Mouse (Mus musculus) CH12.LX (cell line): ENCODE measurements around the gene Dda1. TPM values are rescaled to one million over a fixed set of nuclear protein-coding genes. Genes with fewer than 3 reads are reported as not detected.

Experiments
- DNase-seq: peaks from one replicate; pipeline ENCODE4 v3.0.0-alpha.2; 2013; ENCODE audit errors: extremely low read depth
- H3K27ac ChIP-seq: 2 replicates; pipeline ENCODE4 v1.5.1; 2012; ENCODE audit warnings: low read depth, mild to moderate bottlenecking, control low read depth, moderate library complexity; ENCODE audit not compliant: insufficient read depth
- H3K27me3 ChIP-seq: replicated peaks from 2 replicates; pipeline ENCODE3; 2012; ENCODE audit warnings: inconsistent platforms
- H3K36me3 ChIP-seq, 2 experiments: replicated peaks in 1 of 2; 2 replicates each; pipeline versions ENCODE3 to v1.6.1; 2012; ENCODE audit warnings: inconsistent platforms in 1 of 2, low read length in 1 of 2, mild to moderate bottlenecking in 1 of 2, mixed read lengths in 1 of 2, moderate library complexity in 1 of 2; ENCODE audit not compliant: control insufficient read depth in 1 of 2, insufficient read depth in 1 of 2
- H3K4me1 ChIP-seq, 2 experiments: 2 replicates each; pipeline ENCODE4 v1.6.1; 2012; ENCODE audit warnings: inconsistent platforms in 1 of 2, moderate library complexity in 1 of 2; ENCODE audit not compliant: insufficient read depth in 2 of 2, control insufficient read depth in 1 of 2
- H3K4me2 ChIP-seq: 2 replicates; pipeline ENCODE4 v1.6.1; 2012; ENCODE audit warnings: low read depth, mild to moderate bottlenecking, control low read depth; ENCODE audit not compliant: poor library complexity, insufficient read depth, severe bottlenecking
- H3K4me3 ChIP-seq, 3 experiments: fragments of 150-350 bp in 1 of 3; sonication (generic) in 1 of 3; replicated peaks in 1 of 3; 2 replicates each; pipeline versions ENCODE3 to v1.5.1; 2011 to 2012; ENCODE audit warnings: low read depth in 2 of 3, low read length in 2 of 3, mild to moderate bottlenecking in 2 of 3, moderate library complexity in 2 of 3, control low read depth in 1 of 3, improper control_type of control experiment in 1 of 3, inconsistent platforms in 1 of 3, mixed read lengths in 1 of 3; ENCODE audit not compliant: poor library complexity in 1 of 3
- H3K79me2 ChIP-seq: replicated peaks from 2 replicates; pipeline ENCODE4 v1.6.1; 2012; ENCODE audit warnings: mild to moderate bottlenecking, moderate library complexity; ENCODE audit not compliant: control insufficient read depth, poor library complexity, insufficient read depth, severe bottlenecking; ENCODE audit errors: extremely low read depth
- H3K9ac ChIP-seq: 2 replicates; pipeline ENCODE4 v1.6.1; 2012; ENCODE audit warnings: low read depth, mild to moderate bottlenecking, control low read depth, moderate library complexity; ENCODE audit not compliant: insufficient read depth
- H3K9me3 ChIP-seq: replicated peaks from 2 replicates; pipeline ENCODE3; 2012; ENCODE audit warnings: low read length, inconsistent platforms, mixed read lengths
- CHD2 ChIP-seq: IDR thresholded peaks from 2 replicates; pipeline ENCODE4 v1.6.1; 2011; ENCODE audit warnings: low read length, improper control_type of control experiment
- CTCF ChIP-seq, 2 experiments: IDR thresholded peaks in 1 of 2; conservative IDR thresholded peaks in 1 of 2; 2 replicates each; pipeline ENCODE4 v1.5.1; 2011 to 2012; ENCODE audit warnings: low read depth in 2 of 2, low read length in 2 of 2, improper control_type of control experiment in 1 of 2, inconsistent platforms in 1 of 2, mild to moderate bottlenecking in 1 of 2, moderate library complexity in 1 of 2
- E2F4 ChIP-seq: IDR thresholded peaks from 2 replicates; pipeline ENCODE4 v1.6.1; 2011; ENCODE audit warnings: low read depth, low read length, improper control_type of control experiment; ENCODE audit not compliant: insufficient replicate concordance
- ELF1 ChIP-seq: IDR thresholded peaks from 2 replicates; pipeline ENCODE4 v1.6.1; 2014; ENCODE audit warnings: low read depth, mild to moderate bottlenecking, inconsistent platforms, low read length, improper control_type of control experiment
- EP300 ChIP-seq: IDR thresholded peaks from 2 replicates; pipeline ENCODE4 v1.6.1; 2011; ENCODE audit warnings: low read length, improper control_type of control experiment
- ETS1 ChIP-seq: conservative IDR thresholded peaks from 2 replicates; pipeline ENCODE4 v1.6.1; 2012; ENCODE audit warnings: low read depth, mild to moderate bottlenecking, inconsistent platforms, low read length, improper control_type of control experiment, moderate library complexity
- GABPA ChIP-seq: IDR thresholded peaks from 2 replicates; pipeline ENCODE4 v1.6.1; 2012; ENCODE audit warnings: low read depth, low read length, improper control_type of control experiment, inconsistent platforms; ENCODE audit not compliant: insufficient replicate concordance
- HCFC1 ChIP-seq: IDR thresholded peaks from 2 replicates; pipeline ENCODE4 v1.6.1; 2012; ENCODE audit warnings: low read depth, mild to moderate bottlenecking, inconsistent platforms, low read length, improper control_type of control experiment
- IRF4 ChIP-seq: IDR thresholded peaks from 2 replicates; pipeline ENCODE4 v1.6.1; 2014; ENCODE audit warnings: low read depth, mild to moderate bottlenecking, inconsistent platforms, low read length, improper control_type of control experiment
- JUND ChIP-seq: conservative IDR thresholded peaks from 2 replicates; pipeline ENCODE4 v1.6.1; 2011; ENCODE audit warnings: low read depth, low read length, improper control_type of control experiment
- KAT2A ChIP-seq: IDR thresholded peaks from 2 replicates; pipeline ENCODE4 v1.6.1; 2012; ENCODE audit warnings: low read length, improper control_type of control experiment, inconsistent platforms; ENCODE audit not compliant: insufficient replicate concordance
- MAZ ChIP-seq: IDR thresholded peaks from 2 replicates; pipeline ENCODE4 v1.6.1; 2012; ENCODE audit warnings: low read depth, mild to moderate bottlenecking, inconsistent platforms, low read length, improper control_type of control experiment, moderate library complexity
- MYC ChIP-seq: IDR thresholded peaks from 2 replicates; pipeline ENCODE4 v1.6.1; 2011; ENCODE audit warnings: low read depth, mild to moderate bottlenecking, improper control_type of control experiment, low read length
- NELFE ChIP-seq: IDR thresholded peaks from 2 replicates; pipeline ENCODE4 v1.6.1; 2011; ENCODE audit warnings: low read depth, low read length, improper control_type of control experiment
- NRF1 ChIP-seq: IDR thresholded peaks from 2 replicates; pipeline ENCODE4 v1.6.1; 2014; ENCODE audit warnings: low read depth, mild to moderate bottlenecking, inconsistent platforms, low read length, improper control_type of control experiment, moderate library complexity
- PAX5 ChIP-seq: IDR thresholded peaks from 2 replicates; pipeline ENCODE4 v1.6.1; 2012; ENCODE audit warnings: low read length, inconsistent platforms, mixed read lengths
- POLR2A ChIP-seq: IDR thresholded peaks from 2 replicates; pipeline ENCODE4 v1.6.1; 2011; ENCODE audit warnings: low read depth, mild to moderate bottlenecking, improper control_type of control experiment, low read length
- RAD21 ChIP-seq: IDR thresholded peaks from 2 replicates; pipeline ENCODE4 v1.6.1; 2011; ENCODE audit warnings: low read depth, mild to moderate bottlenecking, low read length, improper control_type of control experiment, moderate library complexity
- TBP ChIP-seq: conservative IDR thresholded peaks from 2 replicates; pipeline ENCODE4 v1.6.1; 2011; ENCODE audit warnings: low read depth, low read length, improper control_type of control experiment
- TCF12 ChIP-seq: IDR thresholded peaks from 2 replicates; pipeline ENCODE4 v1.6.1; 2014; ENCODE audit warnings: low read depth, mild to moderate bottlenecking, inconsistent platforms, low read length, improper control_type of control experiment
- USF1 ChIP-seq: IDR thresholded peaks from 2 replicates; pipeline ENCODE4 v1.6.1; 2014; ENCODE audit warnings: low read depth, mild to moderate bottlenecking, inconsistent platforms, low read length, improper control_type of control experiment
- USF2 ChIP-seq: conservative IDR thresholded peaks from 2 replicates; pipeline ENCODE4 v1.6.1; 2011; ENCODE audit warnings: low read depth, low read length, improper control_type of control experiment
- ZKSCAN1 ChIP-seq: IDR thresholded peaks from 2 replicates; pipeline ENCODE4 v1.6.1; 2012; ENCODE audit warnings: low read depth, inconsistent platforms, low read length, improper control_type of control experiment, borderline replicate concordance
- ZMIZ1 ChIP-seq: IDR thresholded peaks from 2 replicates; pipeline ENCODE4 v1.6.1; 2012; ENCODE audit warnings: low read depth, mild to moderate bottlenecking, inconsistent platforms, low read length, improper control_type of control experiment
- dilution Hi-C: fragments of 300-500 bp; cut with MboI; formaldehyde crosslinking; loops from 2 replicates; pipeline ENCODE4 v1.14.3; 2020; ENCODE audit warnings: low sequenced_read_pairs; ENCODE audit not compliant: extremely low pct_unique_long_range_greater_than_20kb, extremely low pct_ligation_motif_present
- in situ Hi-C: fragments of 300-500 bp; cut with MboI; formaldehyde crosslinking; loops from 3 replicates; pipeline ENCODE4 v1.14.3; 2019; ENCODE audit warnings: low sequenced_read_pairs, low pct_ligation_motif_present, low pct_unique_long_range_greater_than_20kb, mixed read lengths
- polyA plus RNA-seq: library from polyadenylated mRNA; unstranded; fragments of >175 nt; gene quantifications from 2 replicates; pipeline ENCODE4 v1.2.1, GENCODE M21; 2012; ENCODE audit warnings: low read depth; ENCODE audit not compliant: insufficient read length
- total RNA-seq, 2 experiments: library from RNA; depleted of rRNA; stranded (reverse); fragments of 300-350 nt in 1 of 2; fragments of >200 nt in 1 of 2; gene quantifications; 2 replicates each; pipeline ENCODE4 v1.2.3; 2012 to 2014

The Dda1 gene
- total and polyA plus RNA-seq, 3 experiments: 57.4 to 78.1 (median 59.3) TPM

DNA sequence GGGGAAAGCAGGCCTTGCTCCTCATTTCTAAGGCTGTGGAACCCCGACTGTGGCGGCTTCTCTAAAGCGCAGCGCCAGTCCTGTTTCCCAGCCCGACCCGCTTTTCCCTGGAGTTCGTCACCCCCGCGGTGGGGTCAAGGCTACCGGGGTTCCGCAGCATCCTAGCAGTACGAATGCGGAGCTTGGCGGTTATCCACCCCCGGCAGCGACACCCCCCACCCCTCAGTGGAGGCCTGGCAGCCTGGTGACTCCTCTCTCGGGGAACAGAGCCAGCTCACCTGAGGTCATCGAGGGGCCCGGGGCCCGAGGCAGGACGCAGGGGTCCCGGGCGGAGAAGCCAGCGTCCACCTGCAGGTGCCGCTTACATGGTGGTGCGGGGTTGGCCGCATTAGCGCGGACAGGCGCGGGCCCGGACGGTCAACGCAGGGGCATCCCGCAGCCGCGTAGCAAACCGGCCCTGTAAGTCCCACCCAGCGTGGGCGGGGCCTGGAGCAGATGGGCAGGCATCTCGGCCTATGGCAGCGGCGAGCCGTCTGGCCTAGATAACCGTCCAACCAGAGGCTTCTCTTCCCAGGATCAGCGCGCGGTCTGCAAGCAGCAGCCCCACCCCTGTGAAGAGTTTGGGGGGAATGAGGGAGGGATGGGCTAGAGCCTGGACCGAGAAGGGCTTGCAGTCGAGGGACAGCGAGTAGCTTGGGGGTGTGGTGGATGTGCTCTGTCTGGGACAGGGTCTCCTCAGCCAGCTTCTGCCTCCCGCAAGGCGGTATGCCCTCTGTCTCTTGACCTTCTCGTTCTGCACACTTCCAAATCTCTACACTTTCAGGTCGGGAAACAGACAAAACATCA is 5.6 kb upstream of the Dda1 start, which contains the start of gene Abhd8:
Abhd8 (minus strand) TSS at position 468 of the 846 bp plus-strand sequence.
- dilution Hi-C loops (no loop called here), in situ Hi-C loops (no loop called here)
- H3K4me1 ChIP-seq: peaks cover 16 to 37% of the 10 kb centered on the region in 2 experiments
- H3K4me2 ChIP-seq: peak within 1 kb of the TSS; percentile 52
- H3K9ac ChIP-seq: peak within 1 kb of the TSS; percentile 51
- H3K27me3 ChIP-seq: no peaks in the 10 kb centered on the region
- TF ChIP-seq NRF1: peak; percentile 58; the same call in 1 of the 2 replicates
- peak; percentile 57; the same call in 1 of the 2 replicates for TF ChIP-seq POLR2A
- TF ChIP-seq NELFE: peak; percentile 41
- 0 out of 2 replicates have a peak, but pooled peaks have one; percentile 29 for TF ChIP-seq KAT2A
- TF ChIP-seq MAZ: peak; percentile 20; the same call in 1 of the 2 replicates
- TF ChIP-seq CTCF (conservative IDR thresholded peaks at IDR 0.05 in 1 of 2, IDR thresholded peaks at IDR 0.05 in 1 of 2; ENCODE audit: low read depth in 2 of 2, low read length in 2 of 2): no peak
- TF ChIP-seq ZKSCAN1: no peak
- no peak for TF ChIP-seq ELF1
- peak; percentile 73; the same call in 1 of the 2 replicates for TF ChIP-seq CHD2
- TF ChIP-seq ZMIZ1: peak; percentile 62
- peak; percentile 53 for TF ChIP-seq HCFC1
- peak; percentile 51; the same call in 1 of the 2 replicates for TF ChIP-seq TCF12
- TF ChIP-seq E2F4: no peak
- DNase-seq: peak; percentile 81
- peaks cover 8% of the 10 kb centered on the region for H3K9me3 ChIP-seq
- no peaks in the 10 kb centered on the region for H3K79me2 ChIP-seq
- no peak within 1 kb of the TSS for H3K27ac ChIP-seq
- H3K4me3 ChIP-seq: peak within 1 kb of the TSS; percentile 60 to 86 (median 65)
- peaks cover 10 to 34% of the 10 kb centered on the region in 2 experiments for H3K36me3 ChIP-seq

DNA sequence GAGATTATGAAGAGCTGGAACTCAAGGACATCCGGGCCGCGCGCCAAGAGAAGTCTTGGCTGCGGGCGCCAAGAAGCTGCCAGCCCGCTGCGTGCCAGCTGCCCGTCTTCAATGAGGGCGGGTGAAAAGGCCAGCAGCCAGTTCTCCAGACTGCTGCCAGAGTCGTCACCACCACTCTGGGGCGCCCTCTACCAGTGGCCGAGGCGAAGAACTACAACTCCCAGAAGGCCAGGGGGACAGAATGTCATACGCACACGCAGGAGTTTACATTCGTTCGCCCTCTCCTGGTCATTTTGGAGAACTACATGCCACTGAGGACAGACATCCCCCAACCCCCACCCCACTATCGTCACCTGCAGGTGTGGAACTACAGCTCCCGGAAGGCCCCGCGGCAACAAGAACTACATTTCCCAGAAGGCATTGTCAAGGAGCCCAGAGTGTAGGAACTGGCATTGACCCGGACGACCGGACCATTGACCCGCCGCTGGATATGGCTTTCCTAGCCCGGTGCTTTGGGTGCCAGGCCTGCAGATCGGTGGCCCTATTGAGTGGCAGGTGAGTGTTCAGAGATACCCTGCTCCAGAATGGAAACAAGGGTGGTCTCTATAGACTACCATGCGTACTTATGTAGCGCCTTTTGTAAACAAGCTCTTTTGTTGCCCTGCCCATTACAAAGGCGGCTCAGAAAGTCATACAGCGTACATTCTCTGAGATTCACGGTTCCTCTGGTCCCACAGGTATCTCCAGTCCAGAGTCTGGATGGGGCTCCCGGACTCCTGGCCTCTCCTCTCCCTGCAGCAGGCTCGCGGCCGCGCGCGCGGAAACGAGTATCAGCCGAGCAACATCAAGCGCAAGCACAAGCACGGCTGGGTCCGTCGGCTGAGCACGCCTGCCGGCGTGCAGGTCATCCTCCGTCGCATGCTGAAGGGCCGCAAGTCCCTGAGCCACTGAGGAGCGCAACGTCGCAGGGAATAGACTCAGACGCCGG is 4.2 kb upstream of the Dda1 start, which contains the start of gene Mrpl34:
Mrpl34 (plus strand) TSS at position 447 of the 988 bp plus-strand sequence.
- Histone ChIP-seq H3K27me3 (no peaks in the 10 kb centered on the region), H3K36me3 (peaks cover 10 to 30% of the 10 kb centered on the region in 2 experiments), H3K4me3 (peak within 1 kb of the TSS; percentile 80 to 95 (median 86)), H3K27ac (no peak within 1 kb of the TSS), H3K9ac (peak within 1 kb of the TSS; percentile 80), H3K4me1 (peaks cover 16 to 36% of the 10 kb centered on the region in 2 experiments), H3K4me2 (peak within 1 kb of the TSS; percentile 62), H3K79me2 (peaks cover 7% of the 10 kb centered on the region), H3K9me3 (peaks cover 8% of the 10 kb centered on the region)
- in situ Hi-C loops: loop anchor here (5.0 kb wide), 1 partner anchor 33 kb away; no protein-coding TSS in a partner anchor
- dilution Hi-C loops: no loop called here
- DNase-seq: peak; percentile 99
- no peak for TF ChIP-seq E2F4
- peak; percentile 91; the same call in 1 of the 2 replicates for TF ChIP-seq GABPA
- TF ChIP-seq TBP: 0 out of 2 replicates have a peak, but pooled peaks have one; percentile 6
- no peak for TF ChIP-seq USF1
- peak; percentile 99 for TF ChIP-seq KAT2A
- no peak for TF ChIP-seq PAX5
- TF ChIP-seq ETS1: peak; percentile 41
- TF ChIP-seq NELFE: peak; percentile 76
- peak; percentile 91 for TF ChIP-seq MYC
- TF ChIP-seq IRF4: peak; percentile 81
- TF ChIP-seq CTCF (conservative IDR thresholded peaks at IDR 0.05 in 1 of 2, IDR thresholded peaks at IDR 0.05 in 1 of 2; ENCODE audit: low read depth in 2 of 2, low read length in 2 of 2): peak; percentile 82 to 100
- TF ChIP-seq POLR2A: peak; percentile 78
- TF ChIP-seq ZKSCAN1: no peak
- TF ChIP-seq EP300: no peak
- TF ChIP-seq RAD21: peak; percentile 59
- TF ChIP-seq CHD2: peak; percentile 98
- peak; percentile 34; the same call in 1 of the 2 replicates for TF ChIP-seq JUND
- TF ChIP-seq HCFC1: peak; percentile 99
- TF ChIP-seq MAZ: peak; percentile 93
- no peak for TF ChIP-seq USF2
